9 mouse cellular contexts compared by ENCODE assay signal in the genomic region with DNA sequence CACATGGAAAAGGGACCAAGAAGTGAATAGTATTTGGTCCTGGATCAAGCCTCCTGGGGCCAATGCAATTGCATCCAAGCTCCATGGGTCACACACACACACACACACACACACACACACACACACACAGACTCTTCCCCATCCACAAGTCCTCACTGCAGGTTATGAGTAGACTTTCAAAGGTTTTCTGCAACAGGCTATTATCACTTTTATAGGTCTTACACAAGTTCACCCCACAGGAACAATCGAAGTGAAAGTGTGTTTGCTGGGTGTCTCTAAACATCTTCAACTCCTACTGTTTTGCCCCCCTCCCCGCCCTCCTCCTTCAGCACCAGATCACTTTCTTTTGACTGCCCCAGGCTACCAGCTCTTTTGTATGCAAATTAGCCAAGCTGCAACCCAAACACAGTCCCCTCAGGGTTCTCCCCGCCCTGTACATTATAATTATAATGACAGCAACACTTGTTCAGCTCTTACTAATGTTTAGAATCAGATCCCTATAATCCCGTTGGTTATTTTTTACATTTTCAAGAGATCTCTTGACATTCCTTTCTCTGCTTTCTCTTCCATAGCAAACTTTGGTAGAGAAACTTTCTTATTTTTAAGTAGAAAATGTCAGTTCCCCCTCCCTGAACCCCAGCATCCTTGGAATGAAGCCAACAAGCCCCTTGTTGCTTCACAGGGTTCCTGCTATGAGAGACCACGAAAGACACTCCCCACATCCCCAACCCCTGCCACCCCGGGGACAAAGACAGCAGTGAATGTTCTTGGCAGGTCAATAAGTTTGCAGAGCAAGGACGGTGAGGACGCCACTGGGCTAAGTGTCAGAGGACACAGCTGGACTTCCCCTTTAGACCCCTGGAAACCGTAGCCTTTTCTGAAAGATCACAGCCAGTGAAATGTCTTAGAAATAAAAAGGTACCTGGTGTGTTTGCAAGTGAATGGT. TPM values are rescaled to one million over a fixed set of nuclear protein-coding genes. Genes with fewer than 3 reads are reported as not detected.
A peak's percentile ranks its signal among the peaks of the same experiment; 100 is the strongest.
DNase-seq lines count a peak whose midpoint lies in the region; ATAC-seq and TF ChIP-seq lines count a peak whose summit lies in the region.
"Had no signal": no experiment of that assay in that cellular context is flagged by ENCODE, and none has a peak within 500 bp of the region (broad histone marks: within the 10 kb centered on the region; RNA-seq: fewer than 3 reads in every experiment).

No protein-coding gene starts in this region.

- ATAC-seq in forebrain, embryonic 12.5 days (ENCODE audit: low FRiP score), result peak; percentile 4; the same call in 1 of the 2 replicates
- no peak for ATAC-seq in liver, embryonic 11.5 days (replicated peaks; ENCODE audit: low FRiP score)
- ATAC-seq in cerebellum, adult (ENCODE audit: insufficient number of reproducible peaks, low FRiP score, low TSS enrichment), result no peak

- H3K27me3 ChIP-seq in cerebellum, adult 2 months (ENCODE audit: control insufficient read depth, insufficient read depth, low read length), result no peaks in the 10 kb centered on the region
- no peaks in the 10 kb centered on the region for H3K27me3 ChIP-seq in forebrain, embryonic 12.5 days
- H3K27me3 ChIP-seq in liver, embryonic 11.5 days (replicated peaks; ENCODE audit: control insufficient read depth, insufficient read depth, low read length), result no peaks in the 10 kb centered on the region; the same call in 1 of the 2 replicates

- TF ChIP-seq POLR2A in cerebellum, adult 2 months (IDR thresholded peaks at IDR 0.05; ENCODE audit: borderline replicate concordance, insufficient read depth, low read length), result no peak

- H3K4me3 ChIP-seq in cerebellum, adult 2 months (replicated peaks; ENCODE audit: insufficient read depth, low read depth, low read length), result peak overlapping the region; percentile 9
- peak overlapping the region; percentile 21; the same call in 1 of the 2 replicates for H3K4me3 ChIP-seq in forebrain, embryonic 12.5 days (replicated peaks)
- H3K4me3 ChIP-seq in liver, embryonic 11.5 days (ENCODE audit: low read depth, low read length), result peak overlapping the region; percentile 12; the same call in 1 of the 2 replicates
- H3K4me3 ChIP-seq: erythroblast, embryonic 14.5 days had no signal

- DNase-seq in cerebellum, adult 2 months, result no peak
- DNase-seq in cerebellum, postnatal 36 days, result no peak
- peak; percentile 59 for DNase-seq in 3T3-L1 (ENCODE audit: low read depth, low spot score)
- no peak for DNase-seq in liver, embryonic 11.5 days (ENCODE audit: low spot score)
- DNase-seq in right cerebral cortex, postnatal 14 days, result no peak
- DNase-seq in thymus, postnatal 25 days, result no peak

- no peak overlapping the region for H3K27ac ChIP-seq in cerebellum, adult 2 months (ENCODE audit: insufficient read depth, low read length)
- H3K27ac ChIP-seq in forebrain, embryonic 12.5 days, result no peak overlapping the region
- no peak overlapping the region for H3K27ac ChIP-seq in liver, embryonic 11.5 days (ENCODE audit: low read depth, low read length)

- peak overlapping the region; percentile 12; the same call in 1 of the 2 replicates for H3K9ac ChIP-seq in forebrain, embryonic 12.5 days
- no peak overlapping the region for H3K9ac ChIP-seq in liver, embryonic 11.5 days (ENCODE audit: low read depth, low read length)

- WGBS in cerebellum, adult 2 months, result 48% methylated on average over 9 of the region's 9 CpGs
- WGBS in forebrain, embryonic 12.5 days, result 2% methylated on average over 9 of the region's 9 CpGs
- WGBS in liver, embryonic 11.5 days, result 12% methylated on average over 9 of the region's 9 CpGs

- TF ChIP-seq CTCF in cerebellum, adult 2 months (IDR thresholded peaks at IDR 0.05; ENCODE audit: borderline replicate concordance, insufficient read depth, low read depth, low read length), result no peak

- H3K4me1 ChIP-seq in cerebellum, adult 2 months (ENCODE audit: control insufficient read depth, insufficient read depth, low read length), result peaks cover 7% of the 10 kb centered on the region
- H3K4me1 ChIP-seq in forebrain, embryonic 12.5 days, result peaks cover 14% of the 10 kb centered on the region
- H3K4me1 ChIP-seq in liver, embryonic 11.5 days (replicated peaks; ENCODE audit: control insufficient read depth, insufficient read depth, low read length), result no peaks in the 10 kb centered on the region; the same call in 1 of the 2 replicates

- H3K4me2 ChIP-seq in forebrain, embryonic 12.5 days, result peak overlapping the region; percentile 46
- peak overlapping the region; percentile 55 for H3K4me2 ChIP-seq in liver, embryonic 11.5 days

- no peaks in the 10 kb centered on the region for H3K36me3 ChIP-seq in forebrain, embryonic 12.5 days (replicated peaks)
- no peaks in the 10 kb centered on the region for H3K36me3 ChIP-seq in liver, embryonic 11.5 days (ENCODE audit: control insufficient read depth, insufficient read depth, low read length)

- no peaks in the 10 kb centered on the region for H3K9me3 ChIP-seq in forebrain, embryonic 12.5 days
- no peaks in the 10 kb centered on the region for H3K9me3 ChIP-seq in liver, embryonic 11.5 days (ENCODE audit: control insufficient read depth, low read length)

RNA-seq across cellular contexts. Expression of a gene that starts 0.7 kb away (rescaled TPM):
- polyA plus RNA-seq in cerebellum, adult 2 months (2012; rRNA removed), result 4.4 and 4.6 TPM in 2 replicates
- polyA plus RNA-seq in forebrain, embryonic 12.5 days (2016; fragmentation: Nextera tagmentation; extraction: Ambion mirVana), result 4.1 and 6.2 TPM in 2 replicates
- polyA plus RNA-seq in liver, embryonic 11.5 days (2014; fragmentation: Nextera tagmentation; extraction: Ambion mirVana), result 0.78 and 1.0 TPM in 2 replicates
- polyA plus RNA-seq: erythroblast, embryonic 14.5 days had no signal
